Mouse (Mus musculus) brain, embryonic 14.5 days (tissue): Measurements from ENCODE around the gene Btf3.

ENCODE experiments used
- CTCF ChIP-seq: fragments of 200-500 bp; IDR thresholded peaks from 2 replicates; pipeline ENCODE4 v1.5.1; 2012; ENCODE audit warnings: inconsistent platforms, mild to moderate bottlenecking, moderate library complexity, borderline replicate concordance; ENCODE audit not compliant: insufficient read depth, insufficient read length; ENCODE audit errors: extremely low read depth
- POLR2A ChIP-seq: fragments of 200-500 bp; IDR thresholded peaks from 2 replicates; pipeline ENCODE4 v1.6.1; 2012; ENCODE audit warnings: mild to moderate bottlenecking, inconsistent platforms, borderline replicate concordance; ENCODE audit not compliant: poor library complexity, insufficient read depth, insufficient read length, severe bottlenecking; ENCODE audit errors: extremely low read depth

GRCm38 (mm10) chr13:98298833-98299758 is 17.7 kb downstream of the Btf3 start:
- TF ChIP-seq CTCF (peak; percentile 85), POLR2A (no peak)
